In the genomic region with DNA sequence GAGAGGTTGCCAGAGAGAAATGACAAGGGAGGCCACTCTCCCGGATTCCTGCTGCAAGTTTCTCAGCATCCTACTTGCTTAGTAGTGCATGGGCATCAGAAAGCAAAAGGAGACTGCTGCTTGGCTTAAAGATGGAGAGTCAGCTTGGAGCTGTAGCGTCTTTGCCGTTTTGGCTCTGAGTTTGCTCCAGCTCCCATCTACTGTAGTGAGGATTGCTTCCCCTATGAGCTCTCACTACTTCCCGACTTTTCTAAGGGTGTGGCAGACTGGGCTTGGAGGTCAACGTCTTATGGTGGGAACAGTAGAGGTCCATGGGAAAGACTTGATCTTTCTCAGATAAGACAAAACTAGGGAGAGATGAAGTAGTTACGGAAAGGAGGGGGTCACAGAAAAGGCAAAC, we compare ENCODE assay signal across 12 mouse cellular contexts. TPM values are rescaled to one million over a fixed set of nuclear protein-coding genes. Genes with fewer than 3 reads are reported as not detected.
"Had no signal": no experiment of that assay in that cellular context is flagged by ENCODE, and none has a peak within 500 bp of the region (broad histone marks: within the 10 kb centered on the region; RNA-seq: fewer than 3 reads in every experiment).

No protein-coding gene starts in this region.

- H3K9me3 ChIP-seq: intestine, embryonic 15.5 days; liver, embryonic 13.5 days had no signal

- H3K27me3 ChIP-seq: intestine, embryonic 15.5 days; liver, embryonic 13.5 days had no signal

- H3K4me2 ChIP-seq: intestine, embryonic 15.5 days; liver, embryonic 13.5 days; midbrain, embryonic 11.5 days had no signal

- H3K9ac ChIP-seq: intestine, embryonic 15.5 days; liver, embryonic 13.5 days had no signal

- H3K4me3 ChIP-seq: intestine, embryonic 15.5 days; liver, embryonic 13.5 days had no signal

- H3K36me3 ChIP-seq: intestine, embryonic 15.5 days; liver, embryonic 13.5 days had no signal

- H3K4me1 ChIP-seq: liver, embryonic 13.5 days had no signal

- DNase-seq: kidney, adult 11 months; liver, embryonic 13.5 days; lung, adult 2 months; lung, postnatal 14 days; lung, postnatal 4 days; midbrain, embryonic 14.5 days; thymus, adult 18-20 months; thymus, postnatal 36 days had no signal

- H3K27ac ChIP-seq: intestine, embryonic 15.5 days; liver, embryonic 13.5 days had no signal

- ATAC-seq: intestine, embryonic 15.5 days had no signal

RNA-seq across cellular contexts. Expression of a gene that starts 15.9 kb away (rescaled TPM):
- total RNA-seq: megakaryocyte progenitor cell, adult 5-6 weeks; megakaryocyte-erythroid progenitor cell, adult 5-6 weeks had no signal
